ENCODE assay signal across 8 mouse cellular contexts in genomic region chr13:113815697-113816420, GRCm38 (mm10). TPM values are rescaled to one million over a fixed set of nuclear protein-coding genes. Genes with fewer than 3 reads are reported as not detected.
DNase-seq lines count a peak whose midpoint lies in the region; ATAC-seq lines count a peak whose summit lies in the region.

No protein-coding gene starts in this region.

- no peak overlapping the region for H3K4me3 ChIP-seq in heart, embryonic 11.5 days (ENCODE audit: low read depth, low read length)

- no peak overlapping the region for H3K27ac ChIP-seq in heart, embryonic 11.5 days (ENCODE audit: low read depth, low read length)

- H3K4me2 ChIP-seq in heart, embryonic 11.5 days, result peak overlapping the region; percentile 19

- DNase-seq in heart, postnatal 36 days, result no peak
- DNase-seq in embryo, embryonic 11 days, result peak; percentile 47
- peak; percentile 21 for DNase-seq in left cerebral cortex, postnatal 4 days
- DNase-seq in thymus, postnatal 36 days, result no peak
- DNase-seq in cerebellum, adult 9-11 months, result no peak

- H3K27me3 ChIP-seq in heart, embryonic 11.5 days (ENCODE audit: control insufficient read depth, insufficient read depth, low read length), result no peaks in the 10 kb centered on the region

- H3K9me3 ChIP-seq in heart, embryonic 11.5 days (replicated peaks; ENCODE audit: control insufficient read depth, low read length), result no peaks in the 10 kb centered on the region

- intact Hi-C loops in heart, postnatal 36 days (cut with DNase I), result no loop called here
- intact Hi-C loops in left cerebral cortex, postnatal 4 days (cut with DNase I), result no loop called here

- H3K36me3 ChIP-seq in heart, embryonic 11.5 days (ENCODE audit: control insufficient read depth, insufficient read depth, low read length), result no peaks in the 10 kb centered on the region

- 40% methylated on average over 15 of the region's 15 CpGs for WGBS in heart, embryonic 11.5 days (ENCODE audit: insufficient replicate concordance)

- no peak overlapping the region for H3K9ac ChIP-seq in heart, embryonic 11.5 days (ENCODE audit: low read depth, low read length)

- peaks cover 25% of the 10 kb centered on the region for H3K4me1 ChIP-seq in heart, embryonic 11.5 days (ENCODE audit: control insufficient read depth, insufficient read depth, low read length)

- no peak for ATAC-seq in heart, embryonic 11.5 days (replicated peaks; ENCODE audit: insufficient number of reproducible peaks, low FRiP score, low TSS enrichment)
- peak; percentile 49 for ATAC-seq in CD4-positive, CD25-positive, alpha-beta regulatory T cell, adult 4 months
- ATAC-seq in cerebellum, adult (ENCODE audit: insufficient number of reproducible peaks, low FRiP score, low TSS enrichment), result no peak

RNA-seq across cellular contexts. Expression of gene Arl15, which starts 21.6 kb away (rescaled TPM):
- 9.4 and 10.1 TPM in 2 replicates for polyA plus RNA-seq in heart, embryonic 11.5 days (2014; fragmentation: Nextera tagmentation; extraction: Ambion mirVana)
- total RNA-seq in heart, postnatal 36 days (2021), result 1 to 10 TPM; 7.5 to 8.1 TPM
- 10 to 100 TPM; 14.7 to 17.8 TPM for polyA plus RNA-seq in CD4-positive, CD25-positive, alpha-beta regulatory T cell, adult 4 months (2017; shearing (Covaris generic))
- total RNA-seq in left cerebral cortex, postnatal 4 days (2021), result 10 to 100 TPM; 71.9 to 82.4 TPM

Comparison
In these comparisons a context has a peak if more than half of its experiments do, and no peak if none do; other contexts are left out.
1. DNase-seq: peak in embryo, embryonic 11 days (single experiment) and left cerebral cortex, postnatal 4 days (single experiment); none in heart, postnatal 36 days (0 of 2), thymus, postnatal 36 days (0 of 2) and cerebellum, adult 9-11 months (single experiment).
2. RNA of gene Arl15, which starts 21.6 kb away (total RNA-seq): 71.9 to 82.4 TPM in left cerebral cortex, postnatal 4 days; 7.5 to 8.1 TPM in heart, postnatal 36 days; every median in the first group is over 4 times any median in the second.